Mouse (Mus musculus): ENCODE measurements at regions not wholly inside any gene's neighbourhood (a gene's known extent, or its start where the extent isn't known, plus 50 kb on each side); places are given as distances from the start of the nearest gene placed in this dataset.

- no peak for ATAC-seq
- Histone ChIP-seq H3K9ac (replicated peaks) (no peak overlapping the region), H3K27ac (ENCODE audit: low read depth) (no peak overlapping the region), H3K9me3 (ENCODE audit: low read length) (no peaks in the 10 kb centered on the region), H3K27me3 (ENCODE audit: insufficient read depth, low read length) (no peaks in the 10 kb centered on the region), H3K4me1 (ENCODE audit: insufficient read depth) (no peaks in the 10 kb centered on the region), H3K36me3 (replicated peaks; ENCODE audit: insufficient read depth, low read length) (no peaks in the 10 kb centered on the region), H3K4me3 (ENCODE audit: low read depth, low read length) (no peak overlapping the region), H3K4me2 (ENCODE audit: low read depth, low read length) (no peak overlapping the region)
- WGBS (ENCODE audit: insufficient replicate concordance), result 65% methylated on average over 3 of the region's 3 CpGs
- TF ChIP-seq CTCF (IDR thresholded peaks at IDR 0.05; ENCODE audit: low read depth) (no peak), EP300 (IDR thresholded peaks at IDR 0.05; ENCODE audit: low read depth) (no peak)
- DNase-seq, result no peak
Measured at GRCm38 (mm10) chr8:49845575-49845974, 1001.8 kb upstream of the Tenm3 start.

GRCm38 (mm10) chr8:49831970-49832369, 988.2 kb upstream of the Tenm3 start:
- H3K4me1 ChIP-seq (ENCODE audit: insufficient read depth), result no peaks in the 10 kb centered on the region
- H3K36me3 ChIP-seq (replicated peaks; ENCODE audit: insufficient read depth, low read length), result no peaks in the 10 kb centered on the region
- H3K27me3 ChIP-seq (ENCODE audit: insufficient read depth, low read length), result no peaks in the 10 kb centered on the region
- no peak overlapping the region for H3K9ac ChIP-seq (replicated peaks)
- H3K4me2 ChIP-seq (ENCODE audit: low read depth, low read length), result no peak overlapping the region
- DNase-seq, result no peak
- TF ChIP-seq EP300 (IDR thresholded peaks at IDR 0.05; ENCODE audit: low read depth) (no peak), CTCF (IDR thresholded peaks at IDR 0.05; ENCODE audit: low read depth) (no peak)
- H3K4me3 ChIP-seq (ENCODE audit: low read depth, low read length), result no peak overlapping the region
- no peak overlapping the region for H3K27ac ChIP-seq (ENCODE audit: low read depth)
- H3K9me3 ChIP-seq (ENCODE audit: low read length), result no peaks in the 10 kb centered on the region
- no peak for ATAC-seq

GRCm38 (mm10) chr8:49829345-49829744, 985.6 kb upstream of the Tenm3 start:
- no peak overlapping the region for H3K9ac ChIP-seq (replicated peaks)
- no peak overlapping the region for H3K4me2 ChIP-seq (ENCODE audit: low read depth, low read length)
- peak; percentile 60 for TF ChIP-seq CTCF (IDR thresholded peaks at IDR 0.05; ENCODE audit: low read depth)
- no peak for TF ChIP-seq EP300 (IDR thresholded peaks at IDR 0.05; ENCODE audit: low read depth)
- DNase-seq, result peak; percentile 18
- no peaks in the 10 kb centered on the region for H3K4me1 ChIP-seq (ENCODE audit: insufficient read depth)
- H3K4me3 ChIP-seq (ENCODE audit: low read depth, low read length), result no peak overlapping the region
- no peaks in the 10 kb centered on the region for H3K27me3 ChIP-seq (ENCODE audit: insufficient read depth, low read length)
- 34% methylated on average over 2 of the region's 2 CpGs for WGBS (ENCODE audit: insufficient replicate concordance)
- H3K36me3 ChIP-seq (replicated peaks; ENCODE audit: insufficient read depth, low read length), result no peaks in the 10 kb centered on the region
- H3K27ac ChIP-seq (ENCODE audit: low read depth), result no peak overlapping the region
- ATAC-seq, result no peak
- H3K9me3 ChIP-seq (ENCODE audit: low read length), result no peaks in the 10 kb centered on the region

GRCm38 (mm10) chr8:49826231-49826630, 982.5 kb upstream of the Tenm3 start:
- ATAC-seq (no peak), DNase-seq (no peak)
- no peak overlapping the region for H3K4me3 ChIP-seq (ENCODE audit: low read depth, low read length)
- H3K36me3 ChIP-seq (replicated peaks; ENCODE audit: insufficient read depth, low read length), result no peaks in the 10 kb centered on the region
- H3K27ac ChIP-seq (ENCODE audit: low read depth), result no peak overlapping the region
- H3K9ac ChIP-seq (replicated peaks), result no peak overlapping the region
- TF ChIP-seq CTCF (IDR thresholded peaks at IDR 0.05; ENCODE audit: low read depth) (no peak), EP300 (IDR thresholded peaks at IDR 0.05; ENCODE audit: low read depth) (no peak)
- no peaks in the 10 kb centered on the region for H3K4me1 ChIP-seq (ENCODE audit: insufficient read depth)
- no peaks in the 10 kb centered on the region for H3K27me3 ChIP-seq (ENCODE audit: insufficient read depth, low read length)
- no peak overlapping the region for H3K4me2 ChIP-seq (ENCODE audit: low read depth, low read length)
- no peaks in the 10 kb centered on the region for H3K9me3 ChIP-seq (ENCODE audit: low read length)

GRCm38 (mm10) chr8:49825000-49825399, 981.2 kb upstream of the Tenm3 start:
- H3K4me3 ChIP-seq (ENCODE audit: low read depth, low read length), result no peak overlapping the region
- ATAC-seq (no peak), DNase-seq (no peak)
- no peaks in the 10 kb centered on the region for H3K27me3 ChIP-seq (ENCODE audit: insufficient read depth, low read length)
- no peak overlapping the region for H3K4me2 ChIP-seq (ENCODE audit: low read depth, low read length)
- H3K9me3 ChIP-seq (ENCODE audit: low read length), result no peaks in the 10 kb centered on the region
- no peaks in the 10 kb centered on the region for H3K36me3 ChIP-seq (replicated peaks; ENCODE audit: insufficient read depth, low read length)
- H3K27ac ChIP-seq (ENCODE audit: low read depth), result no peak overlapping the region
- WGBS (ENCODE audit: insufficient replicate concordance), result 68% methylated on average over 5 of the region's 5 CpGs
- H3K4me1 ChIP-seq (ENCODE audit: insufficient read depth), result no peaks in the 10 kb centered on the region
- no peak overlapping the region for H3K9ac ChIP-seq (replicated peaks)
- TF ChIP-seq EP300 (IDR thresholded peaks at IDR 0.05; ENCODE audit: low read depth) (no peak), CTCF (IDR thresholded peaks at IDR 0.05; ENCODE audit: low read depth) (no peak)

DNA sequence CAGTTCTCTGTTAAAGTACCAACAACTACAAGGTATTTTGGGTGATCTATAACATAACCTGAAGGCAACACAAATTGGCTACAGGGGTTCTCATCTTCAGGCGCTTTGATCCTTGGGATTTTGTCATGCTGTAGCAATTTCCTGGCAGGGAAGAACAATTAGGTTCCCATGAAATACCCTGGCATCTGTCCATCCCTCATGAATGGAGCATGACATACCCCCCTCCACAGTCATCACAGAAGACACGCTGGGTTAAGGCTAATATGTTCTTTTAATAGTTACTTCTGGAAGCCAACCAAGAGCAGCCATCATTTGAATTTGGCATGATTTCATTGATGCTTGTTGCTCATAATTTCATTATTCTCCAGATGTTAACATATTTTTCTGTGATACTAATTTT, 979.0 kb upstream of the Tenm3 start:
- no peak overlapping the region for H3K27ac ChIP-seq (ENCODE audit: low read depth)
- DNase-seq, result no peak
- no peak for ATAC-seq
- H3K4me1 ChIP-seq (ENCODE audit: insufficient read depth), result no peaks in the 10 kb centered on the region
- H3K9ac ChIP-seq (replicated peaks), result no peak overlapping the region
- H3K36me3 ChIP-seq (replicated peaks; ENCODE audit: insufficient read depth, low read length), result no peaks in the 10 kb centered on the region
- TF ChIP-seq CTCF (IDR thresholded peaks at IDR 0.05; ENCODE audit: low read depth) (no peak), EP300 (IDR thresholded peaks at IDR 0.05; ENCODE audit: low read depth) (no peak)
- no peak overlapping the region for H3K4me2 ChIP-seq (ENCODE audit: low read depth, low read length)
- H3K4me3 ChIP-seq (ENCODE audit: low read depth, low read length), result no peak overlapping the region
- H3K9me3 ChIP-seq (ENCODE audit: low read length), result no peaks in the 10 kb centered on the region
- WGBS (ENCODE audit: insufficient replicate concordance), result 78% methylated on average over 2 of the region's 2 CpGs
- H3K27me3 ChIP-seq (ENCODE audit: insufficient read depth, low read length), result no peaks in the 10 kb centered on the region

GRCm38 (mm10) chr8:49799236-49799635, 955.5 kb upstream of the Tenm3 start:
- ATAC-seq (no peak), DNase-seq (no peak)
- H3K4me3 ChIP-seq (ENCODE audit: low read depth, low read length), result no peak overlapping the region
- no peak overlapping the region for H3K4me2 ChIP-seq (ENCODE audit: low read depth, low read length)
- H3K27ac ChIP-seq (ENCODE audit: low read depth), result no peak overlapping the region
- TF ChIP-seq CTCF (IDR thresholded peaks at IDR 0.05; ENCODE audit: low read depth), result no peak
- no peak for TF ChIP-seq EP300 (IDR thresholded peaks at IDR 0.05; ENCODE audit: low read depth)
- H3K4me1 ChIP-seq (ENCODE audit: insufficient read depth), result no peaks in the 10 kb centered on the region
- no peaks in the 10 kb centered on the region for H3K27me3 ChIP-seq (ENCODE audit: insufficient read depth, low read length)
- WGBS (ENCODE audit: insufficient replicate concordance), result 73% methylated on average over 2 of the region's 2 CpGs
- no peaks in the 10 kb centered on the region for H3K36me3 ChIP-seq (replicated peaks; ENCODE audit: insufficient read depth, low read length)
- no peaks in the 10 kb centered on the region for H3K9me3 ChIP-seq (ENCODE audit: low read length)
- no peak overlapping the region for H3K9ac ChIP-seq (replicated peaks)
